Mouse (Mus musculus): ENCODE measurements around the gene 2310057M21Rik. TPM values are rescaled to one million over a fixed set of nuclear protein-coding genes. Genes with fewer than 3 reads are reported as not detected.

2310057M21Rik gene
- polyA plus RNA-seq, 1 experiment from 2014 or later: 24.3 TPM

- peaks cover 75% of the 10 kb centered on the region for H3K36me3 ChIP-seq (ENCODE audit: insufficient read depth)
- TF ChIP-seq CTCF (IDR thresholded peaks at IDR 0.05; ENCODE audit: low read depth): no peak
- H3K9ac ChIP-seq: no peak overlapping the region
- H3K27ac ChIP-seq (ENCODE audit: low read depth): no peak overlapping the region
- no peak overlapping the region for H3K4me3 ChIP-seq (ENCODE audit: low read depth, low read length)
- ATAC-seq (ENCODE audit: insufficient read depth) (no peak), DNase-seq (no peak)
- no peaks in the 10 kb centered on the region for H3K4me1 ChIP-seq (ENCODE audit: insufficient read depth)
- no peak overlapping the region for H3K4me2 ChIP-seq
- WGBS: 84% methylated on average over 7 of the region's 7 CpGs
- H3K27me3 ChIP-seq (ENCODE audit: insufficient read depth, low read length): no peaks in the 10 kb centered on the region
- H3K9me3 ChIP-seq (ENCODE audit: low read depth, low read length): no peaks in the 10 kb centered on the region
These were observed 16.6 kb downstream of the 2310057M21Rik start for GRCm38 (mm10) chr7:131345856-131346541.

DNA sequence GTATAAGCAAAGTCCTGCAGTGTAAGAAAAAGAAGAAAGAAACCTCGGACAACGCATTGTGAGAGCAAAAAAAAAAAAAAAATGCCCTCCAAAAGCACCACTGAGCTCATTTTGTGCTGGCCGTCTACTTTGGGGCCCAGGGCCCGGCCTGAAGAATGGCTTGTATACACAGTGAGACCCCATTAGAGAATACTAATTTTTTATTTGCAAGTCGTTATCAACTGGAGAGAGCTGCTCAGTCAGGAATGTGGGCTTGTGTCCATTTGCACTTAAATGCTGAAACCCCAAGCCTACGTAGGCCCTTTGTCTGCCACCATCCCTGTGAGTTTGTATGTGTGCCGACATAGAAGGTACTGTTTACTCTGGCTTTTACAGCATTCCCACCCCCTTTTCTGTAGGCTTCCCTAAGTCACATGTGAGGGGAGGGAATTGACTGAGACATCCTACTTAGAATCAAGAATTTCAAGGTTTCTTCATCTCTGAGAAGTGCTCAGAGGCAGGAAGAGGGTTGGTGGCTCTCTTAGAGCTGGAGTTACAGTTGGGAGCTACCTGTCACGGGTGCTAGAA is 25.0 kb downstream of the 2310057M21Rik start:
- Histone ChIP-seq H3K4me2 (no peak overlapping the region), H3K27me3 (ENCODE audit: insufficient read depth, low read length) (no peaks in the 10 kb centered on the region), H3K9ac (no peak overlapping the region), H3K4me3 (ENCODE audit: low read depth, low read length) (no peak overlapping the region), H3K4me1 (ENCODE audit: insufficient read depth) (no peaks in the 10 kb centered on the region), H3K36me3 (ENCODE audit: insufficient read depth) (peaks cover 24% of the 10 kb centered on the region), H3K27ac (ENCODE audit: low read depth) (peak overlapping the region; percentile 55), H3K9me3 (ENCODE audit: low read depth, low read length) (no peaks in the 10 kb centered on the region)
- no peak for TF ChIP-seq CTCF (IDR thresholded peaks at IDR 0.05; ENCODE audit: low read depth)
- DNase-seq (peak; percentile 31), ATAC-seq (ENCODE audit: insufficient read depth) (peak; percentile 44; the same call in 1 of the 2 replicates)
- 24% methylated on average over 8 of the region's 8 CpGs for WGBS

DNA sequence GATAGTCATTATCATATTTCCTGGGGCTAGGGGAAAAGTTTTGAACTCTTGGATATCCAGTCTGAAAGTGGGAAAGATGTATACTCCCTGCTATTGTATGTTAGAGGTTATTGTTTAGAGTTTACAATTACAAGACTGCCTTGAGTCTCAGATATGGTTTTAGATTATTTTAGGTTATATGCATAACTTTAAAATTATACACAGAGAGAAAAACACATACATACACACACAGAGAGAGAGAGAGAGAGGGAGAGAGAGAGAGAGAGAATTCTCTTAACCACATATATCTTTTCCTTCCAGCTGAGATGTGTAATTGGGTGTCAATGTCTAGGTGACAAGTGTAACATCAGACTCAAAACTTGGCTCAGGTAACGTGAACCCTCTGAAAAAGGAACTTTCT is 29.0 kb downstream of the 2310057M21Rik start, which contains the start of gene Fam24a:
Gene Fam24a, plus strand, starts transcription at position 301 of the 400 bp plus-strand sequence.
- no peak for TF ChIP-seq CTCF (IDR thresholded peaks at IDR 0.05; ENCODE audit: low read depth)
- ATAC-seq (ENCODE audit: insufficient read depth) (no peak), DNase-seq (no peak)
- H3K27me3 ChIP-seq (ENCODE audit: insufficient read depth, low read length): no peaks in the 10 kb centered on the region
- no peak within 1 kb of the TSS for H3K9ac ChIP-seq
- H3K9me3 ChIP-seq (ENCODE audit: low read depth, low read length): no peaks in the 10 kb centered on the region
- H3K4me3 ChIP-seq (ENCODE audit: low read depth, low read length): no peak within 1 kb of the TSS
- H3K4me2 ChIP-seq: no peak within 1 kb of the TSS
- no peaks in the 10 kb centered on the region for H3K4me1 ChIP-seq (ENCODE audit: insufficient read depth)
- H3K27ac ChIP-seq (ENCODE audit: low read depth): no peak within 1 kb of the TSS
- 31% methylated on average over 1 of the region's 1 CpGs for WGBS
- no peaks in the 10 kb centered on the region for H3K36me3 ChIP-seq (ENCODE audit: insufficient read depth)

GRCm38 (mm10) chr7:131331688-131332087 is 30.9 kb downstream of the 2310057M21Rik start:
- Histone ChIP-seq H3K9me3 (ENCODE audit: low read depth, low read length) (no peaks in the 10 kb centered on the region), H3K27ac (ENCODE audit: low read depth) (no peak overlapping the region), H3K4me2 (no peak overlapping the region), H3K27me3 (ENCODE audit: insufficient read depth, low read length) (no peaks in the 10 kb centered on the region), H3K9ac (no peak overlapping the region), H3K36me3 (ENCODE audit: insufficient read depth) (no peaks in the 10 kb centered on the region), H3K4me3 (ENCODE audit: low read depth, low read length) (no peak overlapping the region), H3K4me1 (ENCODE audit: insufficient read depth) (no peaks in the 10 kb centered on the region)
- 71% methylated on average over 2 of the region's 2 CpGs for WGBS
- ATAC-seq (ENCODE audit: insufficient read depth) (no peak), DNase-seq (no peak)
- TF ChIP-seq CTCF (IDR thresholded peaks at IDR 0.05; ENCODE audit: low read depth): no peak

DNA sequence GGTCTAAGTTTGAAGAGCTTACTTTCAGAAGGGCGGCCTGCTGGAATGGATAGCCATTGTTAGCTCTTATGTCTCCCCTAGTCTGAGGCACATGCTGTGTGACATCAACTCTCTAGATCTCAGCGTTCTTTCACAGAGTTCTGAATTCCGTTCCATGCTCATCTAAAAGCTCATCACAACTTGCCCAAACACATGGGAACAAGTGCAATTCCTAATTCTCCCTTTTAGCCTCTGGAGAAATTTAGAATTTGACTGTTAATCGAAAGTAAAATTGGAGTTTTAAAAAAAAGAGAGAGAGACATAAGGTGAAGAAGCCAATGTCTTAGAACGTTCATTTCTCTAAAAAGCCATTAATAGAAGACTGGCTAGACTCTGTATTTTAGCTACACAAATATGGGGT is 33.1 kb downstream of the 2310057M21Rik start, which contains the start of gene Fam24b:
Gene Fam24b, minus strand, starts transcription at position 101 of the 400 bp plus-strand sequence.
- Histone ChIP-seq H3K36me3 (ENCODE audit: insufficient read depth) (no peaks in the 10 kb centered on the region), H3K9ac (no peak within 1 kb of the TSS), H3K9me3 (ENCODE audit: low read depth, low read length) (no peaks in the 10 kb centered on the region), H3K27me3 (ENCODE audit: insufficient read depth, low read length) (no peaks in the 10 kb centered on the region), H3K27ac (ENCODE audit: low read depth) (no peak within 1 kb of the TSS), H3K4me1 (ENCODE audit: insufficient read depth) (no peaks in the 10 kb centered on the region), H3K4me2 (no peak within 1 kb of the TSS), H3K4me3 (ENCODE audit: low read depth, low read length) (no peak within 1 kb of the TSS)
- TF ChIP-seq CTCF (IDR thresholded peaks at IDR 0.05; ENCODE audit: low read depth): no peak
- ATAC-seq (ENCODE audit: insufficient read depth) (no peak), DNase-seq (no peak)
- 85% methylated on average over 5 of the region's 5 CpGs for WGBS

DNA sequence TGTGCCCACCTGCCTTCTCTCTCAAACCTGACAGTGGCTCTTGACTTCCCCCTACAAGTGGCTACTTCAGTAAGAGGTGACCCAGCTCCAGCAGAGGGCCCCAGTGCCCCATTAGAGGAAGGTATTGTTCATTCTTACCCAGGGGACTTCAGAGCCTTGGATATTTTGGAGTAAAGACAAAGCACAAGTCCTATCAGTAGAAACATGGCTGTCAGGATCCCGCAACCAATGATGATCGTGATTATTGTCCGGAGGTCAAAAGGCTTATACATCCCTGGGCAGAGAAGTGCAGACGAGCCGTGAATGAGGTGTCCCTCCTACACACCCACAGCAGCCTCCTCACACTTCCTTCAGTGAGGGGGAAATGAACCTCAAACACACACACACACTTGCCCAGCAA is 35.5 kb downstream of the 2310057M21Rik start:
- Histone ChIP-seq H3K9me3 (ENCODE audit: low read depth, low read length) (no peaks in the 10 kb centered on the region), H3K4me3 (ENCODE audit: low read depth, low read length) (no peak overlapping the region), H3K4me1 (ENCODE audit: insufficient read depth) (no peaks in the 10 kb centered on the region), H3K4me2 (no peak overlapping the region), H3K9ac (no peak overlapping the region), H3K27me3 (ENCODE audit: insufficient read depth, low read length) (no peaks in the 10 kb centered on the region), H3K36me3 (ENCODE audit: insufficient read depth) (no peaks in the 10 kb centered on the region), H3K27ac (ENCODE audit: low read depth) (no peak overlapping the region)
- ATAC-seq (ENCODE audit: insufficient read depth) (no peak), DNase-seq (peak; percentile 11)
- WGBS: 77% methylated on average over 5 of the region's 5 CpGs
- TF ChIP-seq CTCF (IDR thresholded peaks at IDR 0.05; ENCODE audit: low read depth): peak; percentile 14; the same call in 1 of the 2 replicates

GRCm38 (mm10) chr7:131322192-131322591 is 40.4 kb downstream of the 2310057M21Rik start, which contains the start of gene Cuzd1:
Gene Cuzd1, minus strand, starts transcription at chr7:131322292.
- H3K4me2 ChIP-seq: no peak within 1 kb of the TSS
- no peak for TF ChIP-seq CTCF (IDR thresholded peaks at IDR 0.05; ENCODE audit: low read depth)

More at GRCm38 (mm10) chr7:131322192-131322591, 40.4 kb downstream of the 2310057M21Rik start, which contains the start of gene Cuzd1:
- Histone ChIP-seq H3K4me3 (ENCODE audit: low read depth, low read length) (no peak within 1 kb of the TSS), H3K27ac (ENCODE audit: low read depth) (no peak within 1 kb of the TSS), H3K4me1 (ENCODE audit: insufficient read depth) (no peaks in the 10 kb centered on the region), H3K36me3 (ENCODE audit: insufficient read depth) (no peaks in the 10 kb centered on the region), H3K27me3 (ENCODE audit: insufficient read depth, low read length) (no peaks in the 10 kb centered on the region), H3K9me3 (ENCODE audit: low read depth, low read length) (no peaks in the 10 kb centered on the region), H3K9ac (no peak within 1 kb of the TSS)
- WGBS: 82% methylated on average over 2 of the region's 2 CpGs
- DNase-seq: no peak
- no peak for ATAC-seq (ENCODE audit: insufficient read depth)

Data from lung, embryonic 14.5 days (tissue).